ENCODE assay signal across 9 mouse cellular contexts in the genomic region with DNA sequence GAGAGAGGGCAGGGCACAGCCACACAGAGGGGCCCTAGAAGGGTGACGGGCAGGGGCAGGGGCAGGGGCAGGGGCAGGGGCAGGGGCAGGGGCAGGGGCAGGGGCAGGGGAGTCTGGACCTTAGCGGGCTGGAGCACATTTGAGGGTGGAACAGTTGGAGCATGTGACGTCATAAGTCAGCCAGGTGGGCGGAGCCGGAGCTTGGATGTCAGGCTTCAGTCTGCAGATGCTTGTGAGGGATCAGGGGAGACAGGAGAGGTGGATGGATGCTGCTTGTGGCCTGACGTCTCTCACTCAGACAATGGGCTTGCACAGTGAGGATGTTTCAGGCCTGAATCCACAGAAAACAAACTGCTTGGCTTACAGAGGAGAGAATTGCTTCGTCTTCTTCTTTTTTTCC. TPM values are rescaled to one million over a fixed set of nuclear protein-coding genes. Genes with fewer than 3 reads are reported as not detected.
DNase-seq lines count a peak whose midpoint lies in the region; ATAC-seq lines count a peak whose summit lies in the region.
"Had no signal": no experiment of that assay in that cellular context is flagged by ENCODE, and none has a peak within 500 bp of the region (broad histone marks: within the 10 kb centered on the region; RNA-seq: fewer than 3 reads in every experiment).

No protein-coding gene starts in this region.

- DNase-seq in cerebellum, postnatal 10 days: peak; percentile 51 to 55
- DNase-seq in neural tube, embryonic 10.5 days (ENCODE audit: extremely low spot score, low spot score): no peak
- DNase-seq in limb, embryonic 10.5 days (ENCODE audit: low spot score): peak; percentile 54
- DNase-seq in retina, embryonic 14.5 days (ENCODE audit: low spot score): peak; percentile 69
- DNase-seq in left cerebral cortex, postnatal 36 days (ENCODE audit: low spot score in 2 of 2): no peak
- no peak for DNase-seq in lung, adult 18-20 months
- DNase-seq: layer of hippocampus, postnatal 36 days had no signal

- H3K9me3 ChIP-seq in neural tube, embryonic 12.5 days: no peaks in the 10 kb centered on the region
- H3K9me3 ChIP-seq in limb, embryonic 10.5 days (replicated peaks): no peaks in the 10 kb centered on the region

- WGBS in neural tube, embryonic 12.5 days: 16% methylated on average over 6 of the region's 7 CpGs
- WGBS in limb, embryonic 10.5 days: 10% methylated on average over 7 of the region's 7 CpGs

- H3K9ac ChIP-seq in neural tube, embryonic 12.5 days: 0 out of 2 replicates have a peak overlapping the region, but pooled peaks have one; percentile 42

- intact Hi-C loops in left cerebral cortex, postnatal 36 days (cut with DNase I): no loop called here

- H3K27ac ChIP-seq in neural tube, embryonic 12.5 days: no peak overlapping the region
- H3K27ac ChIP-seq in limb, embryonic 10.5 days: peak overlapping the region; percentile 73

- no peak for ATAC-seq in cerebellum, adult (ENCODE audit: insufficient number of reproducible peaks, low FRiP score, low TSS enrichment)
- ATAC-seq in neural tube, embryonic 12.5 days (ENCODE audit: low FRiP score, low read depth): no peak

- H3K36me3 ChIP-seq in neural tube, embryonic 12.5 days: no peaks in the 10 kb centered on the region
- peaks cover 3% of the 10 kb centered on the region; the same call in 1 of the 2 replicates for H3K36me3 ChIP-seq in limb, embryonic 10.5 days

- H3K4me2 ChIP-seq in neural tube, embryonic 12.5 days (replicated peaks): peak overlapping the region; percentile 45

- no peak overlapping the region for H3K4me3 ChIP-seq in neural tube, embryonic 12.5 days
- H3K4me3 ChIP-seq in limb, embryonic 10.5 days: peak overlapping the region; percentile 33

- peaks cover 3% of the 10 kb centered on the region for H3K4me1 ChIP-seq in neural tube, embryonic 12.5 days
- peaks cover 36% of the 10 kb centered on the region for H3K4me1 ChIP-seq in limb, embryonic 10.5 days

- H3K27me3 ChIP-seq in neural tube, embryonic 12.5 days (replicated peaks): no peaks in the 10 kb centered on the region
- H3K27me3 ChIP-seq in limb, embryonic 10.5 days (ENCODE audit: low read depth, poor library complexity, severe bottlenecking): no peaks in the 10 kb centered on the region

RNA-seq across cellular contexts. Expression of a gene that starts 5.5 kb away (rescaled TPM):
- polyA plus RNA-seq in neural tube, embryonic 12.5 days (2016; fragmentation: Nextera tagmentation; extraction: Ambion mirVana): 0.13 and 0.23 TPM in 2 replicates
- 1.8 and 4.1 TPM in 2 replicates for polyA plus RNA-seq in limb, embryonic 10.5 days (2016; fragmentation: Nextera tagmentation; extraction: Ambion mirVana)
- under 1 TPM; 0.27 to 0.37 TPM for total RNA-seq in left cerebral cortex, postnatal 36 days (2021)

RNA-seq across cellular contexts. Expression of a gene that starts 14.5 kb away (rescaled TPM):
- 74.0 and 80.4 TPM in 2 replicates for polyA plus RNA-seq in neural tube, embryonic 12.5 days (2016; fragmentation: Nextera tagmentation; extraction: Ambion mirVana)
- 92.3 and 97.5 TPM in 2 replicates for polyA plus RNA-seq in limb, embryonic 10.5 days (2016; fragmentation: Nextera tagmentation; extraction: Ambion mirVana)
- total RNA-seq in left cerebral cortex, postnatal 36 days (2021): 10 to 100 TPM; 43.5 to 45.5 TPM

RNA-seq across cellular contexts. Expression of a gene that starts 44.5 kb away (rescaled TPM):
- 6.8 and 7.5 TPM in 2 replicates for polyA plus RNA-seq in neural tube, embryonic 12.5 days (2016; fragmentation: Nextera tagmentation; extraction: Ambion mirVana)
- polyA plus RNA-seq in limb, embryonic 10.5 days (2016; fragmentation: Nextera tagmentation; extraction: Ambion mirVana): 4.1 and 7.1 TPM in 2 replicates
- total RNA-seq in left cerebral cortex, postnatal 36 days (2021): 100 to 1,000 TPM in 1 of 2 experiments, 10 to 100 TPM in 1; 60.5 to 156 TPM

Comparison
In these comparisons a context has a peak if more than half of its experiments do, and no peak if none do; other contexts are left out.
1. DNase-seq: peak in cerebellum, postnatal 10 days (2 of 2), limb, embryonic 10.5 days (single experiment) and retina, embryonic 14.5 days (single experiment); none in neural tube, embryonic 10.5 days (single experiment), left cerebral cortex, postnatal 36 days (0 of 2) and lung, adult 18-20 months (0 of 2).